In the genomic region with DNA sequence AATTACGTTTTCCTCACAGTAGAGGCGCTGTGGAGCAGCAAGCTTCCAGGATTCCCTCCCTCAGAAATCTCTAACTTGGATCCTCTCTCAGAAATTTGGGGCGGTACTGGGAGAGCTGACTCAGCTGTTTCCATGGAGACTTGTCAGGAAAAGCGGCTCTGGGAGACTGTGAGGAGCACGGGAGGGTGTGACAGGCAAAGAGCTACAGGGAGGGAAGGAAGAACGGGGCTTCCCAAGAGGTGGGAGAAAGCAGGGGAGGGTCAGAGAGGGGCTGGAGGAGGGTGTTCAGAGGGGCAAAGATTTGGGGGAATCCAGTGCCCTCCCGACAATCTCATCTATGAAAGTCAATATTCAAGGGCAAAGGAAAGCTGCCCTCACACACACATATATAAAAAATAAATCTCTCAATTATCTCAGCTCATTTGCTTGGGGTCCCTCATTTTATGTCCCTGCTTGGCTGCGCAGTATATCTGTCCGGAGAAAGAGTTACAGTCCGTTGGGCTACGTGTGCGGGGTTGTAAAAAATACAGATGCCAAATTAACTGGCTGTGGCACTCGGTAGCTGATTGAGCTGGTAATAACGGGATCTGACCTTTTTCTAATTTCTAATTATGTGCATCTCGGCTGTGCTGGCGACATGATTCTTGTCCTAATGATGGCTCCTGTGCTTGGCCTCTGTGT, we compare ENCODE assay signal across 8 mouse cellular contexts.
DNase-seq lines count a peak whose midpoint lies in the region; ATAC-seq and TF ChIP-seq lines count a peak whose summit lies in the region.

No protein-coding gene starts in this region.

- H3K9ac ChIP-seq in midbrain, embryonic 11.5 days (ENCODE audit: low read length): no peak overlapping the region

- 46% methylated on average over 16 of the region's 16 CpGs for WGBS in midbrain, embryonic 11.5 days
- WGBS in small intestine, adult 2 months: 51% methylated on average over 16 of the region's 16 CpGs

- peak; percentile 81 for DNase-seq in adrenal gland, postnatal 10 days
- DNase-seq in cerebellum, postnatal 4 days (ENCODE audit: low spot score in 2 of 2): peak; percentile 38 to 75
- peak; percentile 66 for DNase-seq in gastrocnemius, adult 2 months
- peak; percentile 10 for DNase-seq in induced T-regulatory cell, adult 2 months (ENCODE audit: low read depth)
- DNase-seq in left cerebral cortex, adult 18-20 months (ENCODE audit: low spot score in 2 of 2): peak; percentile 73 to 75
- DNase-seq in midbrain, embryonic 11.5 days (ENCODE audit: low spot score, missing footprints): peak; percentile 97

- H3K4me2 ChIP-seq in midbrain, embryonic 11.5 days: no peak overlapping the region

- H3K27me3 ChIP-seq in midbrain, embryonic 11.5 days (ENCODE audit: control insufficient read depth, insufficient read depth, low read length): no peaks in the 10 kb centered on the region
- no peaks in the 10 kb centered on the region for H3K27me3 ChIP-seq in small intestine, adult 2 months (ENCODE audit: control insufficient read depth, insufficient read depth, low read length)

- no peak for TF ChIP-seq POLR2A in small intestine, adult 2 months (IDR thresholded peaks at IDR 0.05; ENCODE audit: low read depth, low read length)

- H3K4me3 ChIP-seq in gastrocnemius, adult 2 months: no peak overlapping the region
- no peak overlapping the region for H3K4me3 ChIP-seq in midbrain, embryonic 11.5 days (ENCODE audit: low read depth, low read length)
- H3K4me3 ChIP-seq in small intestine, adult 2 months (ENCODE audit: low read depth, low read length): no peak overlapping the region

- H3K9me3 ChIP-seq in midbrain, embryonic 11.5 days (ENCODE audit: control insufficient read depth, low read length): no peaks in the 10 kb centered on the region

- H3K4me1 ChIP-seq in midbrain, embryonic 11.5 days (ENCODE audit: control insufficient read depth, insufficient read depth, low read length): peaks cover 12% of the 10 kb centered on the region
- no peaks in the 10 kb centered on the region for H3K4me1 ChIP-seq in small intestine, adult 2 months (ENCODE audit: control insufficient read depth, insufficient read depth, insufficient read length, low read length)

- TF ChIP-seq CTCF in gastrocnemius, adult 2 months (IDR thresholded peaks at IDR 0.05): peak; percentile 71
- peak; percentile 39; the same call in 1 of the 2 replicates for TF ChIP-seq CTCF in small intestine, adult 2 months (IDR thresholded peaks at IDR 0.05; ENCODE audit: extremely low read depth, insufficient read length, insufficient replicate concordance, low read depth, low read length)

- ATAC-seq in midbrain, embryonic 11.5 days (ENCODE audit: low FRiP score): peak; percentile 87
- no peak for ATAC-seq in inflammation-experienced regulatory T-cells, adult 6 months

- H3K36me3 ChIP-seq in midbrain, embryonic 11.5 days (ENCODE audit: control insufficient read depth, insufficient read depth, low read length): peaks cover 5% of the 10 kb centered on the region; the same call in 1 of the 2 replicates
- H3K36me3 ChIP-seq in small intestine, adult 2 months (ENCODE audit: control insufficient read depth, insufficient read depth, low read length): no peaks in the 10 kb centered on the region

- intact Hi-C loops in gastrocnemius, adult 2 months (cut with DNase I): no loop called here

- no peak overlapping the region for H3K27ac ChIP-seq in gastrocnemius, adult 2 months
- no peak overlapping the region for H3K27ac ChIP-seq in midbrain, embryonic 11.5 days (ENCODE audit: low read depth, low read length)
- no peak overlapping the region for H3K27ac ChIP-seq in small intestine, adult 2 months (ENCODE audit: insufficient read depth, low read depth, low read length)

Comparison
In these comparisons a context has a peak if more than half of its experiments do, and no peak if none do; other contexts are left out.
1. DNase-seq: peak in every context shown above with its lines; median percentile 97 in midbrain, embryonic 11.5 days; 81 in adrenal gland, postnatal 10 days; 74 in left cerebral cortex, adult 18-20 months; 66 in gastrocnemius, adult 2 months; 56 in cerebellum, postnatal 4 days; 10 in induced T-regulatory cell, adult 2 months.